Mouse (Mus musculus): ENCODE measurements at regions not wholly inside any gene's neighbourhood (a gene's known extent, or its start where the extent isn't known, plus 50 kb on each side); places are given as distances from the start of the nearest gene placed in this dataset.
A peak's percentile ranks its signal among the peaks of the same experiment; 100 is the strongest.

GRCm38 (mm10) chr1:100878065-100878464 lies 1105.5 kb downstream of the Cntnap5b start:
- no peak for DNase-seq
- Histone ChIP-seq H3K4me1 (ENCODE audit: control insufficient read depth, insufficient read depth, low read length) (no peaks in the 10 kb centered on the region), H3K27ac (replicated peaks; ENCODE audit: low read depth, low read length) (no peak overlapping the region), H3K9ac (replicated peaks; ENCODE audit: low read length) (no peak overlapping the region), H3K27me3 (ENCODE audit: control insufficient read depth, insufficient read depth, low read length) (no peaks in the 10 kb centered on the region), H3K36me3 (ENCODE audit: control insufficient read depth, insufficient read depth, low read length) (no peaks in the 10 kb centered on the region), H3K4me2 (ENCODE audit: low read length) (no peak overlapping the region), H3K4me3 (replicated peaks; ENCODE audit: low read depth, low read length) (no peak overlapping the region), H3K9me3 (ENCODE audit: control insufficient read depth, low read length) (no peaks in the 10 kb centered on the region)
- no peak for ATAC-seq (ENCODE audit: low FRiP score, low TSS enrichment)
- 23% methylated on average over 1 of the region's 1 CpGs for WGBS

DNA sequence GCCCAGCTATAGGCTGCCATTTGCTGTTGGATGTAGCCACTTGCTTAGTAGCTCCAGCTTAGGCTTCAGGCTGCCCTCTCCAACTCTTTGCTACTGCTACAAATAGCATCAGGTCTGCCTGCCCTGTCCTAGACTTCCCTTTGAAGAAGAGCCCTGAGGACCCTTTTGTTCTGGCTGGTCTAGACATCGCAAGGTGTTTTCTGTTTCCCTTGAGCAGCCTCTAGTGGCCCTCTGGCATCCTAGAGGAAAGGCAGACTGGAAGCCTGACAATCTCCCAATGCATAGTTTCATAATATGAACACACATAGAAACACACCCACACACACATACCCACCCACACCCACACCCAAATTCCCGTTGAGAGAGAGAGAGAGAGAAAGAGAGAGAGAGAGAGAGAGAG lies 1114.8 kb downstream of the Cntnap5b start:
- Histone ChIP-seq H3K4me3 (replicated peaks; ENCODE audit: low read depth, low read length) (no peak overlapping the region), H3K36me3 (ENCODE audit: control insufficient read depth, insufficient read depth, low read length) (no peaks in the 10 kb centered on the region), H3K9me3 (ENCODE audit: control insufficient read depth, low read length) (no peaks in the 10 kb centered on the region), H3K27ac (replicated peaks; ENCODE audit: low read depth, low read length) (no peak overlapping the region), H3K9ac (replicated peaks; ENCODE audit: low read length) (no peak overlapping the region), H3K4me1 (ENCODE audit: control insufficient read depth, insufficient read depth, low read length) (no peaks in the 10 kb centered on the region), H3K4me2 (ENCODE audit: low read length) (no peak overlapping the region), H3K27me3 (ENCODE audit: control insufficient read depth, insufficient read depth, low read length) (no peaks in the 10 kb centered on the region)
- 52% methylated on average over 2 of the region's 2 CpGs for WGBS
- no peak for ATAC-seq (ENCODE audit: low FRiP score, low TSS enrichment)
- peak; percentile 4 for DNase-seq

GRCm38 (mm10) chr1:100888337-100888736 lies 1115.8 kb downstream of the Cntnap5b start:
- H3K27me3 ChIP-seq (ENCODE audit: control insufficient read depth, insufficient read depth, low read length): no peaks in the 10 kb centered on the region
- ATAC-seq (ENCODE audit: low FRiP score, low TSS enrichment) (no peak), DNase-seq (no peak)
- H3K4me3 ChIP-seq (replicated peaks; ENCODE audit: low read depth, low read length): no peak overlapping the region
- H3K9ac ChIP-seq (replicated peaks; ENCODE audit: low read length): no peak overlapping the region
- H3K4me1 ChIP-seq (ENCODE audit: control insufficient read depth, insufficient read depth, low read length): no peaks in the 10 kb centered on the region
- H3K36me3 ChIP-seq (ENCODE audit: control insufficient read depth, insufficient read depth, low read length): no peaks in the 10 kb centered on the region
- 98% methylated on average over 1 of the region's 1 CpGs for WGBS
- H3K27ac ChIP-seq (replicated peaks; ENCODE audit: low read depth, low read length): no peak overlapping the region
- H3K4me2 ChIP-seq (ENCODE audit: low read length): no peak overlapping the region
- no peaks in the 10 kb centered on the region for H3K9me3 ChIP-seq (ENCODE audit: control insufficient read depth, low read length)

- H3K4me3 ChIP-seq (replicated peaks; ENCODE audit: low read depth, low read length): no peak overlapping the region
- no peaks in the 10 kb centered on the region for H3K9me3 ChIP-seq (ENCODE audit: control insufficient read depth, low read length)
- H3K27me3 ChIP-seq (ENCODE audit: control insufficient read depth, insufficient read depth, low read length): no peaks in the 10 kb centered on the region
- no peak overlapping the region for H3K27ac ChIP-seq (replicated peaks; ENCODE audit: low read depth, low read length)
- H3K4me1 ChIP-seq (ENCODE audit: control insufficient read depth, insufficient read depth, low read length): no peaks in the 10 kb centered on the region
- no peak overlapping the region for H3K9ac ChIP-seq (replicated peaks; ENCODE audit: low read length)
- DNase-seq (no peak), ATAC-seq (ENCODE audit: low FRiP score, low TSS enrichment) (no peak)
- no peak overlapping the region for H3K4me2 ChIP-seq (ENCODE audit: low read length)
- no peaks in the 10 kb centered on the region for H3K36me3 ChIP-seq (ENCODE audit: control insufficient read depth, insufficient read depth, low read length)
Measured at GRCm38 (mm10) chr1:100922833-100923232, 1150.3 kb downstream of the Cntnap5b start.

DNA sequence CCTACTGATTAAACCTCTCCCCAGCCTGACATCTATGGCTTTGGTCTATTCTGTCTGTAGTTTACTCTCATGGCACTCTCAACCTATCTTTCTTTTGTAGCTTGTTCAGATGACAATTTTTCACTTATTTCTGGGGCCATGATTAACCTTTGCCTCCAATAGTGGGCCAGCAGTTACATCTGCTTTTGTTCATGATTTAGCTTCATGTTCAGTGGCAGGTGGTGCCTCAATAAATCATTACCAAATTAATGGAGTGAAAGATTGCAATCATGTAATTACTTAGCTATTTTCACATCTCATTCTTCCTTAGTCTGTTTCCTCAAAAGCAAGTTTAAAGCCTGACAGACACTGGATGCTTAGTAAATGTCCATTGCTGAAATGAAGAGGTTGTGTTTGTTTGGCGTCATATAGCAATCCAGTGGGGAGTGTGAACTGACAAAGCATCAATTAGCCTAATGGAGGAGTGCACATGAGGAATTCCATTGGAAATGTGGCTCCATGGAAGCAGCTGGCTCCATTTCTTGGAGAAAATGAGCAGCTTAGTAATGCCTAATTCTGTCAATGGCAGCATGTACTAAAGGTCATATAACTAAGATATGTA lies 1155.7 kb downstream of the Cntnap5b start:
- DNase-seq: no peak
- H3K9me3 ChIP-seq (ENCODE audit: control insufficient read depth, low read length): no peaks in the 10 kb centered on the region
- WGBS: 81% methylated on average over 1 of the region's 1 CpGs
- no peak overlapping the region for H3K27ac ChIP-seq (replicated peaks; ENCODE audit: low read depth, low read length)
- no peak overlapping the region for H3K9ac ChIP-seq (replicated peaks; ENCODE audit: low read length)
- no peak overlapping the region for H3K4me2 ChIP-seq (ENCODE audit: low read length)
- no peaks in the 10 kb centered on the region for H3K27me3 ChIP-seq (ENCODE audit: control insufficient read depth, insufficient read depth, low read length)
- no peaks in the 10 kb centered on the region for H3K4me1 ChIP-seq (ENCODE audit: control insufficient read depth, insufficient read depth, low read length)
- no peak for ATAC-seq (ENCODE audit: low FRiP score, low TSS enrichment)
- no peaks in the 10 kb centered on the region for H3K36me3 ChIP-seq (ENCODE audit: control insufficient read depth, insufficient read depth, low read length)
- H3K4me3 ChIP-seq (replicated peaks; ENCODE audit: low read depth, low read length): no peak overlapping the region

GRCm38 (mm10) chr1:100967254-100967653 lies 1194.7 kb downstream of the Cntnap5b start:
- H3K4me1 ChIP-seq (ENCODE audit: control insufficient read depth, insufficient read depth, low read length): no peaks in the 10 kb centered on the region
- no peak overlapping the region for H3K9ac ChIP-seq (replicated peaks; ENCODE audit: low read length)
- no peak overlapping the region for H3K4me3 ChIP-seq (replicated peaks; ENCODE audit: low read depth, low read length)
- H3K36me3 ChIP-seq (ENCODE audit: control insufficient read depth, insufficient read depth, low read length): no peaks in the 10 kb centered on the region
- H3K27me3 ChIP-seq (ENCODE audit: control insufficient read depth, insufficient read depth, low read length): no peaks in the 10 kb centered on the region
- ATAC-seq (ENCODE audit: low FRiP score, low TSS enrichment) (no peak), DNase-seq (no peak)
- H3K27ac ChIP-seq (replicated peaks; ENCODE audit: low read depth, low read length): no peak overlapping the region
- H3K4me2 ChIP-seq (ENCODE audit: low read length): no peak overlapping the region
- no peaks in the 10 kb centered on the region for H3K9me3 ChIP-seq (ENCODE audit: control insufficient read depth, low read length)

DNA sequence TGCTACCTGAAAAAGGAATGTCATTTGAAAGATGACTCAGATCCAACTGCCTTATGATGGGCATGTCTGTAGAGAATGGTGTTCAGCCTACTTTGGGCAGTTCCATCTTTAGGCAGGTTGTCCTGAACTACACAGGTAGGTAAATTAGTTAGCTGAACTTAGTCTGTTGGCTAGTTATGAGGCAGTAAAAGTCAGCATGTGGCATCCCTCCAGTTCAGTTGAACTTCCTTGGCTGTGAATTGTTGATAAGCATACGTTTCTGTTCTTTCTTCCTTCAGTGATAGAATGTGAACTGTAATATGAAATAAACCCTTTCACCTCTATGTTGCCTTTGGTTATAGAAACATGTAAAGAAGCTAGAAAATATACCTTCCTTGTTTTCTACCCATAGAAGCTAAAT lies 1198.8 kb downstream of the Cntnap5b start:
- Histone ChIP-seq H3K4me2 (ENCODE audit: low read length) (no peak overlapping the region), H3K4me1 (ENCODE audit: control insufficient read depth, insufficient read depth, low read length) (no peaks in the 10 kb centered on the region), H3K9me3 (ENCODE audit: control insufficient read depth, low read length) (no peaks in the 10 kb centered on the region), H3K27ac (replicated peaks; ENCODE audit: low read depth, low read length) (no peak overlapping the region), H3K4me3 (replicated peaks; ENCODE audit: low read depth, low read length) (no peak overlapping the region), H3K36me3 (ENCODE audit: control insufficient read depth, insufficient read depth, low read length) (no peaks in the 10 kb centered on the region), H3K9ac (replicated peaks; ENCODE audit: low read length) (no peak overlapping the region), H3K27me3 (ENCODE audit: control insufficient read depth, insufficient read depth, low read length) (no peaks in the 10 kb centered on the region)
- DNase-seq (no peak), ATAC-seq (ENCODE audit: low FRiP score, low TSS enrichment) (no peak)
- WGBS: 72% methylated on average over 1 of the region's 1 CpGs

- Histone ChIP-seq H3K36me3 (ENCODE audit: control insufficient read depth, insufficient read depth, low read length) (no peaks in the 10 kb centered on the region), H3K9ac (replicated peaks; ENCODE audit: low read length) (no peak overlapping the region), H3K27ac (replicated peaks; ENCODE audit: low read depth, low read length) (no peak overlapping the region), H3K4me2 (ENCODE audit: low read length) (no peak overlapping the region), H3K4me3 (replicated peaks; ENCODE audit: low read depth, low read length) (no peak overlapping the region), H3K9me3 (ENCODE audit: control insufficient read depth, low read length) (no peaks in the 10 kb centered on the region), H3K4me1 (ENCODE audit: control insufficient read depth, insufficient read depth, low read length) (no peaks in the 10 kb centered on the region), H3K27me3 (ENCODE audit: control insufficient read depth, insufficient read depth, low read length) (no peaks in the 10 kb centered on the region)
- ATAC-seq (ENCODE audit: low FRiP score, low TSS enrichment): no peak
- no peak for DNase-seq
Measured at GRCm38 (mm10) chr1:100972303-100972702, 1199.7 kb downstream of the Cntnap5b start.

- H3K27ac ChIP-seq (replicated peaks; ENCODE audit: low read depth, low read length): no peak overlapping the region
- no peaks in the 10 kb centered on the region for H3K4me1 ChIP-seq (ENCODE audit: control insufficient read depth, insufficient read depth, low read length)
- no peaks in the 10 kb centered on the region for H3K36me3 ChIP-seq (ENCODE audit: control insufficient read depth, insufficient read depth, low read length)
- no peaks in the 10 kb centered on the region for H3K9me3 ChIP-seq (ENCODE audit: control insufficient read depth, low read length)
- DNase-seq: no peak
- no peaks in the 10 kb centered on the region for H3K27me3 ChIP-seq (ENCODE audit: control insufficient read depth, insufficient read depth, low read length)
- H3K9ac ChIP-seq (replicated peaks; ENCODE audit: low read length): no peak overlapping the region
- H3K4me2 ChIP-seq (ENCODE audit: low read length): no peak overlapping the region
- H3K4me3 ChIP-seq (replicated peaks; ENCODE audit: low read depth, low read length): no peak overlapping the region
- no peak for ATAC-seq (ENCODE audit: low FRiP score, low TSS enrichment)
- WGBS: 77% methylated on average over 3 of the region's 3 CpGs
Measured at GRCm38 (mm10) chr1:100973713-100974112, 1201.1 kb downstream of the Cntnap5b start.

All from midbrain, embryonic 14.5 days (tissue).